Mouse (Mus musculus) gastrocnemius, postnatal 14 days (tissue): Measurements from ENCODE around the gene Cdc42ep1. TPM values are rescaled to one million over a fixed set of nuclear protein-coding genes. Genes with fewer than 3 reads are reported as not detected.
"Not testable (repeated sequence)": the region's sequence is repeated elsewhere in the genome, so short reads cannot be mapped to it uniquely, and the experiment has no call there.

Source experiments
- DNase-seq: peaks from one replicate; pipeline ENCODE4 v3.0.0; 2021; ENCODE audit warnings: mixed read lengths
- intact Hi-C: fragments of 180-260 bp; cut with DNase I; formaldehyde crosslinking; loops from one replicate; pipeline ENCODE4 v1.15.1; 2025; ENCODE audit warnings: low total_unique reads
- total RNA-seq, 2 experiments: library from RNA; stranded (reverse); gene quantifications; 2 replicates each; pipeline ENCODE4 v1.2.3; 2021

The Cdc42ep1 gene
- total RNA-seq, 2 experiments from 2014 or later = 22.7 to 23.6 TPM

DNA sequence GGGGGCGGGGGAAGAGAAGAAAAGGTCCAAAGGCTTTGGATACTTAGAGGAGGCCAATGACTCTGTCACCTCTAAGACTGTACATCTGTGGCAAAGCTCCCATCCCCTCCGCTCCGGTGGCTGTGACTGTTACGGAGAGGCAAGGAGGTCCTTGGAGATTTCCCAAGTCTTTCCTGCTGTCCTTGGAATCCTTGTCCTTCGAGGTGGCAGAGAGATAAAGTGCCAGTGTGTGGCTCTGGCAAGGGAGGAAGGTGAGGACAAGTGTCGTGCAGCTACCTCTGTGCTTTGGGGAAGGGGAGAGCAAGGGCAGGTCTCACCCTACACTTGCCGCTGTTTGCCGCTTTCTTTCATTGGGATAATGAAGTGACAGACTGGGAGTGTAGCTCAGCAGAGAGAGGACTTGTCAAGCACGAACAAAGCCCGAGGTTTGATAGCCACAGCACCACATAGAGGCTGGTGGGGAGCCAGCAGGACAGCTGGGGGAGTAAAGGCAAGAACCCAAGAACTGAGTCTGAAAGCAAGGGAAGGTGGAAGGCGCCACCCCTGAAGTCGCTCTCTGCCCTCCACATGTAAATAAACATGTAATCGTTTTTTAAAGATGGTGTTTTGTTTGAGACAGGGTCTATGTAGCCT lies 31.5 kb downstream of the Cdc42ep1 start:
- intact Hi-C loops = no loop called here

DNA sequence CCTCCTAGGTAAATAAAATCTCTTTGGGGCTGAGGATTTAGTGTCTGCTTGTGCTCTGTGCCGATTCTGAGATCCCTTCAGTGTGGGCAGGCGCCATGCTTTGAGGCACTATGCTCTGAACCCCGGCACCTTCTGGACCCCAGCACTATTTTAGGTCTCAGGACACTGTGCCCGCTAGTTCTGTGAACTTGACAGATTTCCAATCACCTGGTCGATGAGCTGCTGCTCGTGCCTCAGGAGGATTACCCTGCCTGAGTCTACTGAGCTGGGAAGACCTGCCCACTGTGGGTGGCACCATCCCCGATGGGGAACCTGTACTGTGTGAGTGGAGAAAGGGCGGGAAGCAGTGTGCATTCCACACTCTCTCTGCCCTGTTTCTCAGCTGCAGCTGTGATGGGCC lies 32.6 kb downstream of the Cdc42ep1 start:
- DNase-seq = no peak
- intact Hi-C loops = no loop called here

More for the DNA sequence above, 31.5 kb downstream of the Cdc42ep1 start:
- DNase-seq = no peak

DNA sequence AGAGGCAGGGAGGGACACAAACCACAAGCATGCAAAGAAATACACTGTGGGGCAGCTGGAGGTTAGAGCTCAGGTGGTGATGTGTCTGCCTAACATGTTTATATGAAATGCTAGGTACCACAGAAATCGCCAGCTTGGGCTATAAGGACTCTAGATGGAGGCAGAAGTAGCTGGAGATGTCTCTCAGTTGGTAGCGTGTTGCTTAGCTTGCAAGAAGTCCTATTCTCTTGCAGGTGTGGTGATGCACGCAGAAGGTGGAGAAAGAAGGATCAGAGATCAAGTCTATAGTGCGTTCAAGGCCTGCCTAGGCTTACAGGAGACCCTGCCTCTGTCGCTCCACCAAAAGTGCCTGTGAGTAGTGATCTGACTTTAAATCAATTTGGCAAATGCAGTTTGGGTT lies 33.1 kb downstream of the Cdc42ep1 start:
- intact Hi-C loops = no loop called here

DNA sequence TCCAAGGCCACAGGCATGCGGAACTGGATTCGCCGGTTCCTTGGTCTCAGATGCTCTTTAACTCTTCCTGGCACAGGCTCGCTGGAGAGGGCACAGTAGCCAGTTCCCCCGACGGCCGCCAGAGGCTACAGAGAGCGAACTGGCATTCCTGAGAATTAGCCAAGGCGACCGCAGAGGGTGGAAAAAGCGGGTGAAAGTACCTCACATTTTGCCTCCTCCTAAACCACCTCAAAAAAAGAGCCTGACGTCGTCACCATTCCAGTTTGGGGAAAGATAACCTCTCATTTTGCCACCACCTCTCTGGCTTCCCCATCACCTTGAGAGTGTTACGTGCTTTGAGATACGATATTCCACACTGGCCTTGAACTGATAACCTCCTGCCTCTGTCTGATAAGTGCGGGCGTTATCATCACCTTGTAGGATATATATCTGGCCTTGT lies 33.9 kb downstream of the Cdc42ep1 start:
- DNase-seq = peak; percentile 86
- intact Hi-C loops = no loop called here

More for the DNA sequence above, 33.1 kb downstream of the Cdc42ep1 start:
- DNase-seq = no peak

DNA sequence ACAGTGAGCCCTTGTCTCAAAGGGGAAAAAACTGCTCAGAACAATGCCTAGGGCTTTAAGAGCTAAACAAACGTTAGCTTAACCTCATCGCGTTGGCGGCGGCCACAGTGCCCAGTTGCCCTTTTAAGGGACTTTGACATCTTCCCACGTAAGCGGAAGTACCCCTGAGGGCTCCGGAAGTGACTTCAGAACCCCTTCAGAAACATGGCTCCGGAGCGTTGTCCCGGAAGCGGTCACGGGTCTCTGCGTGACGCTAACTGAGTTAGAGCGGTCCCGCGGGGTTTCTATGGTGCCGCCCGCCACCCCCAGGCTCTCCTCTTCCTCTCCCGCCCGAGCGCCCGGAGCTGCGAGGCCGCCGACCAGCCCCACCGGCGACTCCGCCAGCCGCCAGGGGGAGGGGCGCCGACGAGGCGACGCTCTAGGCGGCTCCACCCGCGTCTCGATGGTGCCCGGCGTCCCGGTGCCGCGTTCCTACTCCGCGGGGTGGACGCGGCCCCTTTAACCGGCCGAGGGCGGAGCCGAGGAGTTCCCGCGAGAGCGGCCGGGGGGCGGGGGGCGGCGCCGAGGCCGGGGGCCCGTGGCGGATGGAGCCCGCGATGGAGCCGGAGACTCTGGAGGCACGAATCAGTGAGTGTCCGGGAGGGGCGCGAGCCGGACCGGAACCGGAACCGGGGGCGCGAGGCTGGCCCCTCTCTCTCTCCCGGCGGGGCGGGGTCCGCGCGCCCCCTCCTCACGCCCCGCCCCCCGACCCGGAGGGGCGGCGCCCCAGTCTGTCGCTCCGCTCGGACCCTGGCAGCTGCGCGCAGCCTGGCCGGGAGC lies 34.8 kb downstream of the Cdc42ep1 start, which contains the start of gene Gga1:
Gga1 (plus strand) TSS at position 200 of the 819 bp plus-strand sequence.
- intact Hi-C loops = no loop called here
- peak; percentile 91 for DNase-seq

DNA sequence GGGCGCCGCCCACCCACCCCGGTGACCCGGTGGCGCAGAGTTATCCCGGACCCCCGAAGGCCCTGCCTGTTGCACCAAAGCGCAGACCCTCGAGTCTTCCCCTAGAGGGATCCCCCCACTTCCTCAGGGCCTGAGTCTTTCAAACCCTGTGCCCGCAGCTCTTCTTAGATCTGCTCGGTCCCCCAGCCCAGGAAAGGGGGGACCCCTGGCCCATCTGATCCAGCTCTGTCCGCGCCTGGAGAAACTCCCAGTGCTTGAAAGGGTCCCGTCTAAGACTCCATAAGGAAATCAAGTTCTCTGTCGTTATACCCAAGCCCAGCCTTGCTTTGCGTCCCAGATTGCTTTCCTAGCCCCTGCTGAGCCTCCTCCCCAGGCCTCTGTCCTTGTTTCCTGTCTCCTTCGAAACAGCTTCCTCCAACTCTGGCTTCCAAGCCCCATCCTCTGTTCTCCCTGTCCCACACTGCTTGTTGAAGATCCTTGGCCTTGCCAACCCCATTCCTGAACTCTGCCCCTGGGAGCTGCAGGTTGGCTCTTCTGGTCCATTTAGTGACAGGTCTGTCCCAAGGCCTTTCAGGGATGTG lies 35.5 kb downstream of the Cdc42ep1 start:
- intact Hi-C loops = no loop called here
- no peak for DNase-seq

DNA sequence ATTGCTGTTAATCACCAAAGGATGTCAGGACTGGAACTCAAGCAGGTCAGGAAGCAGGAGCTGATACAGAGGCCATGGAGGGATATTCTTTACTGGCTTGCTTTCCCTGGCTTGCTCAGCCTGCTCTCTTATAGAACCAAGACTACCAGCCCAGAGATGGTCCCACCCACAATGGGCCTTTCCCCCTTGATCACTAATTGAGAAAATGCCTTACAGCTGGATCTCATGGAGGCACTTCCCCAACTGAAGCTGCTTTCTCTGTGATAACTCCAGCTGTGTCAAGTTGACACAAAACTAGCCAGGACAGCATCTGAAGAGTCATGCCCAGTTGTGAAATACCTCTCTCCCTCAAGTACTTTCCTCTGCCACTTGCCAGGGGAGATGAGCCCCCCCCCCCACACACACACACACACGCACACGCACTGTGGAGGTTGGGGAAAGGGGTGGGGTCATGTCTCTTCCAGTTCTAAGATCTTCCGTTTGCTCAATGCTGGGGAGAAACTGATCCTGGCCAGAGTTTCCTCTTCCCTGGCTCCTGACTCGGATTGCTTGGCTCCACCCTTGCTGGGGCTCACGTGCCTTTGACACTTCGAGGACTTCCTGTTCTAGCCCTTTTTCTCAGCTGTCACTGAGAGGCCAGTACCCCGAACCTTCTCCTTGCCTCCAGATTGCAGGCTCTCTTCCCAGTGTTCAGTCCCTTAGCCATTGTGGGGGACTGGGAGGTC lies 36.5 kb downstream of the Cdc42ep1 start:
- intact Hi-C loops, DNase-seq: not testable (repeated sequence)

DNA sequence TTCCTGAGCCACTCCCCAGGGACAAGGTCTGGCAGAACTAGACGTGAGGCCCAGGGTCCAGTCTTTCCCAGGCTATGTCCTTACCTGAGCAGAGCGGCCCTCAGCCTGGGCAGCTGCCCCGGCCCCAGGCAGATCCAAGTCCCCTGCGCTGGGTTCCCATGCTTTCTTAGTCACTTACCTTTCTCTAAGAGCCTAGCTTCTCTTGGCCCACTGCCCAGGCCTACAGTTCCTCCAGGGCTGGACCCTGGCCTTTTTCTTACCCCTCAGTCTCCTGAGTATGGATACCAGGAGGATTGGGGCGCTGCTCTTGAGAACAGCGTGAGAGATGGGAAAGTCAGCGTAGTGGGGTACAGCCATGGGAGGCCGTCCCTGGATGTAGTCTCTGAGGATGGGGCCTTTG lies 38.0 kb downstream of the Cdc42ep1 start:
- intact Hi-C loops = no loop called here
- no peak for DNase-seq

DNA sequence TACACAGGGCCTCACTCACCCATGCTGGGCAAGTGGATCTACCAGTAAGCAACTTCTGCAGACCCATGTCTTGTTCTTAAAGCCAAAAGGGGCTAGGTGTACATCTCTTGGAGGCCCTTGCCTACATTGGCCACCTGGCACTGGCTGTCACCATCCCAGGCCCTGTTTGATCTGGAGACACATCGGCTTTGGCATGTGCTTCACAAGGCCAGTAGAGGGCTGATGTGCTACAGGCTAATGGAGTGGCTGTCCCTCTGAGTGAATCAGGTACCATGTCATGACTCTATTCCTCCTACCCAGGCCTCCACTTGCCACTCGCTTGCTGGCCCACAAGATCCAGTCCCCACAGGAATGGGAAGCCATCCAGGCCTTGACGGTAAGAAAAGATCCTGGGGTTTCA lies 39.4 kb downstream of the Cdc42ep1 start:
- intact Hi-C loops = no loop called here
- no peak for DNase-seq

DNA sequence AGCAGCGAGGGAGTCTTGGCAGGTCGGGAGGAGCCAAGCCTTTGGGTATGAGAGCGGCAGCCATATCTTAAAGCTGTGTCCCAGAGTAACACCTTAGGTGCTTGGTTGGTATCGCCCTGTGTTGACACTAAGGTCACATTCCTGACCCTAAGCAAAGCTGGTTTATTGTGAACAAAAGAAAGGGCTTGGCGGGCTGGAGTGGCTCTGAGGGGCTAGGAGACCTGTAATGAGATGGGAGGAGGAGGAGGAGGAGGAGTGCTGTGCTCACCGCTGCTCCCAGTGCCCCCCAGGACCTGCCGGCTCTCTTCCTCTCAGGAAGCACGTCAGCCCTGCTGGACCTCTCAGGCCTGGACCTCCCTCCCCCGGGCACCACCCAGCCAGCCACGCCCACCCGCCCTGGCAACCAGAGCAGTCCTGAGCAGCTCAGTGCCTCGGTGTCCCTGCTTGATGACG lies 47.0 kb downstream of the Cdc42ep1 start:
- intact Hi-C loops = no loop called here

DNA sequence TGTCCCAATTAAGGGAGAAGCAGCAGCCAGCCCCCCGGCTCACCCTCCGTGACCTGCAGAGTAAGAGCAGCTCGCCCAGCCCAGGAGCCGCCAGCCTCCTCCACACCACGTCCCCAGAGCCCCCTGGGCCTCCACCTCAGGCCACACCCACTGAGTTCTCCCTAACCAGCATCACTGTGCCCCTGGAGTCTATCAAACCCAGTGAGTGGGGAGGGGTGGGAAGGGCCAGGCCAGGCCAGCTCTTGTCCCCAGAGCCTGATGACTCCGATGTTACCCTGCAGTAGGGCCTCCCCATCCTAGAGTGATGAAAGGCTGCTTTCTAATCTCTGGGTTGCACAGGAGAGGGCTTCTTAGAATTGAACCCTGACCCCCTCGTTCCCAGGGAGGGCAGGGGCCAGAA lies 50.0 kb downstream of the Cdc42ep1 start:
- intact Hi-C loops = no loop called here
- DNase-seq = no peak

More for the DNA sequence above, 47.0 kb downstream of the Cdc42ep1 start:
- DNase-seq = no peak

DNA sequence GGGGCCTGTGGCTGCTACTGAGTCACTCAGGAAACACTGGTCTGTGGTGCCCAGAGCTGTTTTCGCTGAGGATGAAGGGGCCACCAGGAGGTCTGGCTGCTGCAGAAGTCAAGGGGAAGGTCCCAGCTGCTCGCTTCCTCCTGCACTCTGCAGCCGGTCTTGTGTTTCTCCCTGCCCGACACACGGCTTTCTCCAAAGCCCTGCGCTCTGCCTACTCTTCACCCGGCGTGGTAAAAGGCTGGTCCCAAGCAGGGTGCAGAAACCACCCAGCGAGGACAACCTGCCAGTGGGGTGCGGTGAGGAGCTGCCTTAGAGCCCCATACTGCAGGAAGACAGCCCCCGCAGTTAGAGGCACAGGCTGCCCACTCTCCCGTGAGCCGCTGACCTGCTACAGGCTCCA lies 52.3 kb downstream of the Cdc42ep1 start:
- intact Hi-C loops = no loop called here
- no peak for DNase-seq

DNA sequence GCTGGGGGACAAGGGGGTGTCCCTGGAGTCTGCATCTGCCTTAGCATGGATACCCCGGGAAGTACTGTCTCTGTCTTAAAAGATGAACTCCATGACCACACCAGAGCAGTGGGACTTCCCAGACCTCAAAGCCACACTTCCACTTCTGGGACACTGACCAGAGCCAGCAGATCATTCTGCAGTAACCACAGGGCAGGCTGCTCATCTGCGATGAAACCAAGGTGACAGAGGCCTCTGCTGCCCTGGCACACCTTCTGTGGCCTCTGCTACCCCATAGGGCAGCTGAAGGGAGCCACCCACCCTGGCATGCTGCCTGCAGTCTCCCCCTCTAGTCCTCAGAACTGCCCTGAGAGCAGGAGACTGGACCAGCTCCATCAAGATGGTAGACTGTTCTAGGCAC lies 53.3 kb downstream of the Cdc42ep1 start:
- DNase-seq = no peak
- intact Hi-C loops = no loop called here

DNA sequence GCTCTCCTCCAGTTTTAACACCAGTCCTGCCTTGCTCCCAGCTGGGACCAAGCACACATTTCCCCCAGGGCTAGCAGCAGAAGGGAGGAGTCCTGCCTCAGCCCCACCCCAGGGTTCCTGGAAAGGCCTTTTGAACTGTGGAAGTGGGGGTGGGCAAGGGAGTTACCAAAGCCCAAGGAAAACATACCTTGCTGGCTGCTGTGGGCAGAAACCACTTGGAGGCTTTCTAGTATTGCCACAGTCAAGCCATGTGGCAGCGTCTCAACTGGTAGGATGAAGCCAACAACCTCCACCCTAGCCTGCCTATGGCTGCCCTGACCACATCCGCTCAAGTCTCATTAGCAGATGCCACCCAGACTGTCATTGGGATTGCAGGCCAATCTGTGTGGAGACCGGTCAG lies 53.7 kb downstream of the Cdc42ep1 start:
- intact Hi-C loops = no loop called here
- DNase-seq = no peak

DNA sequence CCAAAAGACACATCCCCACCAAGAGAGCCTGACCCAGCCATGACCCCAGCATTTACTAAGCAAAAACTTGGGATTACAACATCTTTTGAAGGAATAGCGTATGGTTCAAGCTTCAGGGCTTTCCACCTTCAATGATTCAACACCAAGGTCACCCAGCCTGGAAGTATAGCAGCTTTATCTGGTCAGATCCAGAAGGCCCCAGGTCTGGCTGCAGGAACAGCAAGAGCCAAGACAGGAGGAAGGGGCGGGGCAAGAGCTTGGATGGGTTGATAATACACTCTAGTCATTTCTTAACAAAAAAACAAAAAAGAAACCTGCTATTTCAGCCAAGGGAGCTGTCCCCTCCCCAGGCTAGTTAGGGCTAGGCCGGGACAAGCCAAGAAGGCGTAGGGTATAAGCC lies 55.1 kb downstream of the Cdc42ep1 start:
- no peak for DNase-seq
- intact Hi-C loops = no loop called here

DNA sequence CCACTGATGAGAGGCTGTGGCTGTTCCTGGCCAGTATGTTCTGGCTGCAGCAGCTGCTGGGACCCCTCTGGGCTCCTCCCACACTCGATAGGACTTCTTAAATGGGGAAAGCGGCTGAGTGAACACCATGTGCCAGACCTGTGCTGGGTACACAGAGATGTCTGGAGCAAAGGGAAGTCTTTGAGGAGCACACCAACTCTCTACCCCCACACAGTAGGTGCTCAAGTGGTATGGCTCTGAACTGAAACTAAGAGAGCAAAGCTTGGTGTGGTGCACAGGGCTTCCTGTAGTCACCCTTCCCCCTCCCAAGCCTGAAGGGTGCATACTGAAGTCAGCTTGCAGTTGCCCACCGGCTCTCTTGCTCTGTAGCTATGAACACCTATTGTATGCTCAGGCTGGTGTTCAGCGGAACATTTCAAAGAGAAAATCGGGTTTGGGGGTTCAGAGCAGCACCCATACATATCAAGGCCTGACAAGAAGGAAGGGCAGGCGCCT lies 56.1 kb downstream of the Cdc42ep1 start:
- no peak for DNase-seq
- intact Hi-C loops = no loop called here

DNA sequence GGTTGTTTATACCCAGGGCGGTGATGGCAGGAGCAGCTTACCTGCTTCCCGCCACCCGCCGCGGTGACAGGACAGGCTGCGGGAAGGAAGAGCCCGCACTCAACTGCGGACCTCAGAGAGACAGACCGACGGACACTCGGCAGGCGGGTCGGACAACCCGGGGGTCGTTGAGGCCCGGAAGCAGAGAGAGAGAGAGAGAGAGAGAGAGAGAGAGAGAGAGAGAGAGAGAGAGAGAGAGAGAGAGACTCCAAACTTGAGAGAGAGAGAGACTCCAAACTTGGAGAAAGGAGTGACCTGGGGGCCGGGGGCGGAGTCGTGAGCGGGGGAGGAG lies 57.0 kb downstream of the Cdc42ep1 start, which contains the start of gene Gm49510:
Gm49510 (plus strand) TSS at position 259 of the 331 bp plus-strand sequence.
- DNase-seq = no peak

DNA sequence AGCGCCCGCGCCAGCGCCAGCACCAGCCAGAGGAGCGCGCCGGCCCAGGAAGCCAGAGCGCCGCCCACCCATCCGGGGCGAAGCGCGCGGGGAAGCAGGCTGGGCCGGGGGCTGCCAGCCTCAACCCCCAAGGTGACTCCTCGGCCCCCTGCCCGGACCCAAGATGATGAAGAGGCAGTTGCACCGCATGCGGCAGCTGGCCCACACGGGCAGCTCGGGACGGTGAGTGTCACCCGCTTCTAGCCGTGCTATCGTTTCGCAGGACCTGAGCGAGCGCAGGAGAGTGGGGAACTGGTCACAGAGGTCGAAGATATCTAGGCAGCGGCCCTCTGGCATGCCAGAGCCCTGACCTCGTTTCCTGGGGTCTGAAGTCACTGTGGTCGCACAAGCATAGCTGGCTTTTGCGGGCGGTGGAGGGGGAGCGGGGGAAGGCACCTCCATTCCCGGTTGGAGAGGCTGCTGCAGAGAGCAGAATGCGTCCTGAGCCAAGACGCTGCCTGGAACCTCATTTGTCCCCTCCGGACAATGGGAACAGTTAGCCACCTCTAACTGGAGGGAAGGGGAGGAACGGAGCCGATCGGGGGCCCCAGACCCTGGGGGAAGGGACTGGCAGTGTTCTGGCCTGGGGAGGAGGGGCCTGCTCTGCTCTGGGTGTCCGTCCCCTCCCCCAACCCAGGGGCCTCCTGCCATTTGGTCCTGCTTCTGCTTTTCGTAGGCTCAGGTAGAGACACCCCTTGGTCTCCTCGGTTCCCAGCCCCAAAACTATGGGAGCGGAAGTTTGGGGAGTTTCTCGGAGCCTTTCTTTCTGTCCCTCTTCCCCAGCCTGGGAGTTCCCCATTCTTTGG lies 57.5 kb downstream of the Cdc42ep1 start, which contains the start of gene Sh3bp1:
Sh3bp1 (plus strand) TSS at position 29 of the 845 bp plus-strand sequence.
- peak; percentile 80 for DNase-seq
- intact Hi-C loops = no loop called here

More for the DNA sequence above, 57.0 kb downstream of the Cdc42ep1 start, which contains the start of gene Gm49510:
- intact Hi-C loops = no loop called here
